Mouse (Mus musculus) Muller cell, postnatal 12 days (primary cell): ENCODE data around the gene Obox8.

Experiments used
- DNase-seq: peaks from one replicate; pipeline ENCODE4 v3.0.0-alpha.2; 2015; ENCODE audit errors: inconsistent ontology term

The Obox8 gene

GRCm38 (mm10) chr7:14333457-14333856 lies at the start of gene Obox8:
TSS of gene Obox8 (minus strand) at chr7:14333557.
- DNase-seq: no peak

- DNase-seq: peak; percentile 0
Observed at GRCm38 (mm10) chr7:14317209-14317608, 16.1 kb downstream of the Obox8 start.

- DNase-seq: no peak
Observed at GRCm38 (mm10) chr7:14308671-14309070, 24.7 kb downstream of the Obox8 start.

GRCm38 (mm10) chr7:14307571-14307970 lies 25.8 kb downstream of the Obox8 start:
- no peak for DNase-seq
